Mouse (Mus musculus): Measurements from ENCODE around the gene Atg16l2.

Gene Atg16l2

GRCm38 (mm10) chr7:101320399-101321217, 18.6 kb upstream of the Atg16l2 start:
- peak; percentile 65 for DNase-seq

GRCm38 (mm10) chr7:101319796-101320195, 17.7 kb upstream of the Atg16l2 start:
- no peak for DNase-seq

GRCm38 (mm10) chr7:101318848-101319247, 16.8 kb upstream of the Atg16l2 start:
- DNase-seq, result no peak

- DNase-seq, result no peak
Measured at GRCm38 (mm10) chr7:101317014-101317413, 15.0 kb upstream of the Atg16l2 start, which contains the start of gene Stard10. TSS of gene Stard10 (plus strand) at chr7:101317086.

- DNase-seq, result no peak
Measured at GRCm38 (mm10) chr7:101316591-101317001, 14.5 kb upstream of the Atg16l2 start.

GRCm38 (mm10) chr7:101315699-101316098, 13.6 kb upstream of the Atg16l2 start:
- DNase-seq, result no peak

GRCm38 (mm10) chr7:101314396-101314795, 12.3 kb upstream of the Atg16l2 start:
- no peak for DNase-seq

GRCm38 (mm10) chr7:101313033-101313432, 11.0 kb upstream of the Atg16l2 start:
- DNase-seq, result no peak

GRCm38 (mm10) chr7:101311061-101311460, 9.0 kb upstream of the Atg16l2 start:
- DNase-seq, result no peak

GRCm38 (mm10) chr7:101310327-101311028, 8.4 kb upstream of the Atg16l2 start:
- DNase-seq, result peak; percentile 99

- no peak for DNase-seq
Measured at GRCm38 (mm10) chr7:101309985-101310326, 7.9 kb upstream of the Atg16l2 start.

- no peak for DNase-seq
Measured at GRCm38 (mm10) chr7:101306841-101307240, 4.8 kb upstream of the Atg16l2 start.

- no peak for DNase-seq
Measured at GRCm38 (mm10) chr7:101302691-101303090, 640 bp upstream of the Atg16l2 start.

GRCm38 (mm10) chr7:101301361-101301880, 630 bp downstream of the Atg16l2 start:
- DNase-seq, result no peak

- peak; percentile 12 for DNase-seq
Measured at GRCm38 (mm10) chr7:101298375-101298774, 3.7 kb downstream of the Atg16l2 start.

GRCm38 (mm10) chr7:101297023-101297405, 5.0 kb downstream of the Atg16l2 start:
- DNase-seq, result peak; percentile 82

- DNase-seq, result peak; percentile 89
Measured at GRCm38 (mm10) chr7:101296252-101297022, 5.6 kb downstream of the Atg16l2 start.

GRCm38 (mm10) chr7:101295438-101295837, 6.6 kb downstream of the Atg16l2 start:
- peak; percentile 36 for DNase-seq

GRCm38 (mm10) chr7:101293611-101294010, 8.4 kb downstream of the Atg16l2 start:
- DNase-seq, result peak; percentile 16

GRCm38 (mm10) chr7:101293138-101293537, 8.9 kb downstream of the Atg16l2 start:
- peak; percentile 14 for DNase-seq

- DNase-seq, result no peak
Measured at GRCm38 (mm10) chr7:101292696-101293095, 9.4 kb downstream of the Atg16l2 start.

GRCm38 (mm10) chr7:101292086-101292485, 10.0 kb downstream of the Atg16l2 start:
- peak; percentile 10 for DNase-seq

GRCm38 (mm10) chr7:101291641-101292040, 10.4 kb downstream of the Atg16l2 start:
- DNase-seq, result no peak

Measured in cerebellum, adult 9-11 months (tissue).